Mouse (Mus musculus) liver, embryonic 14.5 days (tissue): ENCODE data around the gene G6pc3.

Experiments
- CTCF ChIP-seq: IDR thresholded peaks from 2 replicates; pipeline ENCODE4 v1.5.1; 2016; ENCODE audit warnings: antibody characterized with exemption, low read depth, control low read depth
- EP300 ChIP-seq: IDR thresholded peaks from 2 replicates; pipeline ENCODE4 v1.6.1; 2016; ENCODE audit warnings: antibody characterized with exemption, low read depth

DNA sequence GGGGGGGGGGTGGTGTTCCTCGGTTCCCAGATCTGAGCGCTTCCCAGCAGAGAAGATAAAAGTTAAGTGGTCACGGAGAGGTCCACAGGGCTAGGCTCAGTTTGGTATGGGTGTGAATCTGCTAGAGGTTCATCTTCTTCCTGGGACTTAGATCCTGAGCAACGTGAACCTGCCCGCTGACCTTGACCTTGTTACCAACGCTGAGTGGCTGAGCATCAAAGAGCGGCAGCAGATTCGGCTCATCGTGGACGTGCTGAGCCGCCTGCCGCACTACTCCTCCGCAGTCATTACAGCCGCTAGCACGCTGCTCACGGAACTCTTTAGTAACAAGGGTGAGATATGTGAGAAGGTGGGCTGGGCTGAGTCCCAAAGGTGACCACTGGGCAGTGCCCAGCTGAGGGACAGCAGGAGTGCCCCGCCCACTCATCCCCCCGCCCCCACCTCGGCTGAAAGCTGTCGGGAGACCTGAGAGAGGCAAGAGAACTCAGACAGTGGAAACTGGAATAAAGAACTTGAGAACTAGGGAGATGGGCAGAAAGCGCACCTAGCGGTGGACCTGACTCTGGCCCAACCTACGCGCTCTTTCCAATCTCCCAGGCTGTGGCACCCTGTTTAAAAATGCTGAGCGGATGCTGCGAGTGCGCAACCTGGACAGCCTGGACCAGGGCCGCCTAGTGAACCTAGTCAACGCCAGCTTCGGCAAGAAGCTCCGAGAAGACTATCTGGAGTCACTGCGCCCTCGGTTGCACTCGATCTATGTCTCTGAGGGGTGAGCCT lies 42.0 kb upstream of the G6pc3 start:
- no peak for TF ChIP-seq CTCF
- no peak for TF ChIP-seq EP300
